Mouse (Mus musculus): Measurements from ENCODE around the gene Gm4952. TPM values are rescaled to one million over a fixed set of nuclear protein-coding genes. Genes with fewer than 3 reads are reported as not detected.

Gm4952 gene
- polyA plus RNA-seq, 1 experiment = not detected

DNA sequence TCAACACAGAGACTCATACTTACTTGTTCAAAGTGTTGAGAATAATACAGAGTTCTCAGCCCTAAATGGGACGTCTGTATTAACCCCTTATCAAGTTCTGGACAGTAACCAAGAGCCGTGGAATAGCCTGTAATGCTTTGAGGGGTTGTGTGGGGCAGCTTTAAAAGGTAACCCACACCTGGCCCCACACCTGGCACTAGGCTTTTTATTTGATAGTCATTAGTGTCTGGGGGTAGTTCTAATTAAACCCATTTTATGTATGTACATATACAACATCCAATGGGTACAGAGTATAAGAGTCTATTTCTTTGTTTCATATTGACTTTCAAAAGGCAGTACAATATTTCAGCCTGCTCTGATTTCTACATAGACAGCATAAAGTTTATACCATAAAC, 4.6 kb upstream of the Gm4952 start:
- no peak overlapping the region for H3K4me2 ChIP-seq (ENCODE audit: low read depth)
- no peaks in the 10 kb centered on the region for H3K36me3 ChIP-seq (ENCODE audit: control insufficient read depth, insufficient read depth)
- peak overlapping the region; percentile 64 for H3ac ChIP-seq (ENCODE audit: control insufficient read depth, insufficient read length)
- no peak for TF ChIP-seq TCF12 (IDR thresholded peaks at IDR 0.05; ENCODE audit: insufficient read depth, poor library complexity, severe bottlenecking)
- no peak for TF ChIP-seq TCF3 (IDR thresholded peaks at IDR 0.05; ENCODE audit: insufficient read length, low read depth)
- TF ChIP-seq SRF (IDR thresholded peaks at IDR 0.05; ENCODE audit: control insufficient read depth, insufficient read length, low read depth) = no peak
- no peak for TF ChIP-seq MYOD1 (IDR thresholded peaks at IDR 0.05; ENCODE audit: control insufficient read depth in 1 of 3, insufficient read length in 2 of 3, low read depth in 2 of 3)
- no peak for TF ChIP-seq USF1 (IDR thresholded peaks at IDR 0.05; ENCODE audit: low read depth)
- no peak for TF ChIP-seq CEBPB (IDR thresholded peaks at IDR 0.05; ENCODE audit: insufficient read depth, poor library complexity, severe bottlenecking)
- no peak for TF ChIP-seq REST (IDR thresholded peaks at IDR 0.05; ENCODE audit: insufficient read depth, insufficient read length)
- no peak for TF ChIP-seq POLR2A (IDR thresholded peaks at IDR 0.05; ENCODE audit: insufficient read length, low read depth)
- TF ChIP-seq MAX (IDR thresholded peaks at IDR 0.05; ENCODE audit: low read depth) = no peak
- no peak for TF ChIP-seq POLR2AphosphoS2 (IDR thresholded peaks at IDR 0.05; ENCODE audit: insufficient read length, low read depth)
- no peaks in the 10 kb centered on the region for H3K27me3 ChIP-seq (ENCODE audit: control insufficient read depth, insufficient read depth, insufficient read length)
- no peaks in the 10 kb centered on the region for H3K79me2 ChIP-seq (ENCODE audit: control insufficient read depth, insufficient read depth)
- peak overlapping the region; percentile 33 for H3K4me3 ChIP-seq

DNA sequence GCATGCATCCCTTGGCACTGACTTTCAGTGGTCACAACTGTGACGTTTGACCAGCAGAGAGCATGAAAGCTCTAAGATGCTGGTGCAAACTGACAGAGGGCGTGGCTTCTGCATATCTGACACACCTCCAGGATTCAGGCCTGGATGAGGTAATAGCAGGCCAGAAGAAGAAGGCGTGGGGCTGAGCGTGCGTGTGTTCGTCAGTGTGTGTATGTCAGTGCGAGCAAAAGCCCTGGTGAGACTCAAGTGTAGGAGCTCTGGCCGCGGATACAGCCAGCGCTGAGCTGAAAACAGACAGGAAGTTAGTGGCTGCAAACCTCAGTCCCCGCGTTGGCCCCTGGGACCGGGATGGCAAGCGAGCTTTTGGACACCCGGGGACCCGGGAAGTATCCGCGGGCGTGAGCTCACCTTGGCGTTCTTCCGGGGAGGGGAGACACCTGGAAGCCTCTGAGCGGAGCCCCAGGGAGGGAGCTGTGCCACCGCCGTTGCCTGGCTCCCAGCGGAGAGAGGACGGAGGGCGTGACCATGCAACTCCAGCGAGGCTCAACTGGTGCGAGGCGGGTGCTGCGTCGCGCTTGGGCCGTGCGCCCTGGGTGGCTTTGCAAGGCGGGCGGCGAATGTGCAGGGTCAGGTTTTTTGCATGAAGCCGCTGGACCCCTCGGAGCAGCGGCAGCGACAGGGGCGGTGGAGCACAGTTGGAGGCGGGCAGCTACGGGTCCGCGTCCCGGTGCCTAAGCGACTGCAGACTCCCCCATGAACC, 4.1 kb upstream of the Gm4952 start:
- Histone ChIP-seq H3K4me3 (peak overlapping the region; percentile 33), H3ac (ENCODE audit: control insufficient read depth, insufficient read length) (peak overlapping the region; percentile 64), H3K27me3 (ENCODE audit: control insufficient read depth, insufficient read depth, insufficient read length) (no peaks in the 10 kb centered on the region), H3K79me2 (ENCODE audit: control insufficient read depth, insufficient read depth) (no peaks in the 10 kb centered on the region), H3K36me3 (ENCODE audit: control insufficient read depth, insufficient read depth) (no peaks in the 10 kb centered on the region), H3K4me2 (ENCODE audit: low read depth) (peak overlapping the region; percentile 77)
- TF ChIP-seq POLR2AphosphoS2 (IDR thresholded peaks at IDR 0.05; ENCODE audit: insufficient read length, low read depth) (peak; percentile 34), CEBPB (IDR thresholded peaks at IDR 0.05; ENCODE audit: insufficient read depth, poor library complexity, severe bottlenecking) (no peak), TCF3 (IDR thresholded peaks at IDR 0.05; ENCODE audit: insufficient read length, low read depth) (no peak), POLR2A (IDR thresholded peaks at IDR 0.05; ENCODE audit: insufficient read length, low read depth) (peak; percentile 64), MAX (IDR thresholded peaks at IDR 0.05; ENCODE audit: low read depth) (no peak), MYOD1 (IDR thresholded peaks at IDR 0.05; ENCODE audit: control insufficient read depth in 1 of 3, insufficient read length in 2 of 3, low read depth in 2 of 3) (no peak), MYOG (IDR thresholded peaks at IDR 0.05; ENCODE audit: control insufficient read depth in 1 of 3, insufficient read depth in 1 of 3, insufficient read length in 2 of 3, low read depth in 2 of 3) (peak in 1 of 3 experiments; percentile 40)

DNA sequence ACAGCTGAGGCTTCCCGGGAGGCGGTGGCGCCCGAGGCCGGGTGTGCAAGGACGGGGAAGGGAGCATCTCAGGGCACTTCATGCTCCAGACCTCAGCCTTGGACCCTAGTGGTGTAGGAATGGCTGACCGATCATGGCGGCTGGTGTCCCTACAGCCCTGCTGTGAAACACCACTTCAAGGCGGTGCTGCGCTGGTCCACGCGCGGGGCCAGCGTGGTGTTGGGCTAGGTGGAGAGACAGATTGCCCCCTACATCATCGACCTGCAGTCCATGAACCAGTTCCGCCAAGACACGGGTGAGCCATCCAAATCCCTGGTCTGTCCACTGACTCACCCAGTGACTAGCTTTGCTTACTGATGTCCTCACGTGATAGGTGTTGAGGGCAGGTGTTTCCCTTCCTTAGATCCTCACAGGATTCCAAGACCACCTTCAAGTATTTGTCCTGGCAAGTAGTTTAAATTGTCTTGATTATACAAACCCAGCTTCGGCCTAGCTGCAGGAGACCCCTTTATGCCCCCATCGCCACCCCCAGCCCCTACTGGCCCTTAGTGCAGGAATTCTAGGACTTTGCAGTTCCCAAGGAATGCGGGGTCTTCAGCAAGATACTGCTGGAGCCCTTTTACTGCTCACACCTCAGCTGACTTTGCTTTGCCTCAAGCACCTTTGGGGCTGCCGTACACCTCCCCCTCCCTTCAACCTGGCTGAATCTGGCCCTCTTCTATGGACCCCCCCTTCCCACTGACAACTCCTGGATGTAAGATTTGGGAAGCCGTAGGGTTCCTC, 3.3 kb upstream of the Gm4952 start:
- no peak for TF ChIP-seq TCF12 (IDR thresholded peaks at IDR 0.05; ENCODE audit: insufficient read depth, poor library complexity, severe bottlenecking)
- no peak for TF ChIP-seq MYOG (IDR thresholded peaks at IDR 0.05; ENCODE audit: control insufficient read depth in 1 of 3, insufficient read depth in 1 of 3, insufficient read length in 2 of 3, low read depth in 2 of 3)
- TF ChIP-seq MYOD1 (IDR thresholded peaks at IDR 0.05; ENCODE audit: control insufficient read depth in 1 of 3, insufficient read length in 2 of 3, low read depth in 2 of 3) = no peak
- no peak for TF ChIP-seq CEBPB (IDR thresholded peaks at IDR 0.05; ENCODE audit: insufficient read depth, poor library complexity, severe bottlenecking)
- no peak for TF ChIP-seq MAX (IDR thresholded peaks at IDR 0.05; ENCODE audit: low read depth)
- TF ChIP-seq SRF (IDR thresholded peaks at IDR 0.05; ENCODE audit: control insufficient read depth, insufficient read length, low read depth) = no peak
- TF ChIP-seq TCF3 (IDR thresholded peaks at IDR 0.05; ENCODE audit: insufficient read length, low read depth) = no peak
- TF ChIP-seq POLR2A (IDR thresholded peaks at IDR 0.05; ENCODE audit: insufficient read length, low read depth) = no peak
- TF ChIP-seq E2F4 (IDR thresholded peaks at IDR 0.05; ENCODE audit: insufficient read depth) = no peak
- TF ChIP-seq USF1 (IDR thresholded peaks at IDR 0.05; ENCODE audit: low read depth) = no peak
- no peak for TF ChIP-seq POLR2AphosphoS2 (IDR thresholded peaks at IDR 0.05; ENCODE audit: insufficient read length, low read depth)
- TF ChIP-seq REST (IDR thresholded peaks at IDR 0.05; ENCODE audit: insufficient read depth, insufficient read length) = no peak

GRCm38 (mm10) chr19:12597073-12597405, 2.7 kb upstream of the Gm4952 start:
- H3ac ChIP-seq (ENCODE audit: control insufficient read depth, insufficient read length) = no peak overlapping the region
- peak overlapping the region; percentile 33 for H3K4me3 ChIP-seq
- TF ChIP-seq CEBPB (IDR thresholded peaks at IDR 0.05; ENCODE audit: insufficient read depth, poor library complexity, severe bottlenecking) (no peak), TCF3 (IDR thresholded peaks at IDR 0.05; ENCODE audit: insufficient read length, low read depth) (no peak), POLR2A (IDR thresholded peaks at IDR 0.05; ENCODE audit: insufficient read length, low read depth) (no peak), TCF12 (IDR thresholded peaks at IDR 0.05; ENCODE audit: insufficient read depth, poor library complexity, severe bottlenecking) (no peak), MYOD1 (IDR thresholded peaks at IDR 0.05; ENCODE audit: control insufficient read depth in 1 of 3, insufficient read length in 2 of 3, low read depth in 2 of 3) (no peak), REST (IDR thresholded peaks at IDR 0.05; ENCODE audit: insufficient read depth, insufficient read length) (no peak), POLR2AphosphoS2 (IDR thresholded peaks at IDR 0.05; ENCODE audit: insufficient read length, low read depth) (no peak), USF1 (IDR thresholded peaks at IDR 0.05; ENCODE audit: low read depth) (no peak), MAX (IDR thresholded peaks at IDR 0.05; ENCODE audit: low read depth) (no peak), E2F4 (IDR thresholded peaks at IDR 0.05; ENCODE audit: insufficient read depth) (no peak), SRF (IDR thresholded peaks at IDR 0.05; ENCODE audit: control insufficient read depth, insufficient read length, low read depth) (no peak), MYOG (IDR thresholded peaks at IDR 0.05; ENCODE audit: control insufficient read depth in 1 of 3, insufficient read depth in 1 of 3, insufficient read length in 2 of 3, low read depth in 2 of 3) (no peak)
- no peaks in the 10 kb centered on the region for H3K27me3 ChIP-seq (ENCODE audit: control insufficient read depth, insufficient read depth, insufficient read length)
- H3K36me3 ChIP-seq (ENCODE audit: control insufficient read depth, insufficient read depth) = no peaks in the 10 kb centered on the region
- H3K4me2 ChIP-seq (ENCODE audit: low read depth) = no peak overlapping the region
- no peaks in the 10 kb centered on the region for H3K79me2 ChIP-seq (ENCODE audit: control insufficient read depth, insufficient read depth)

More for the DNA sequence above, 3.3 kb upstream of the Gm4952 start:
- Histone ChIP-seq H3K4me2 (ENCODE audit: low read depth) (peak overlapping the region; percentile 77), H3ac (ENCODE audit: control insufficient read depth, insufficient read length) (peak overlapping the region; percentile 64), H3K27me3 (ENCODE audit: control insufficient read depth, insufficient read depth, insufficient read length) (no peaks in the 10 kb centered on the region), H3K36me3 (ENCODE audit: control insufficient read depth, insufficient read depth) (no peaks in the 10 kb centered on the region), H3K79me2 (ENCODE audit: control insufficient read depth, insufficient read depth) (no peaks in the 10 kb centered on the region), H3K4me3 (peak overlapping the region; percentile 33)

All from myocyte (in vitro differentiated cells).